Mouse (Mus musculus): ENCODE data around the gene Mpp3.

DNA sequence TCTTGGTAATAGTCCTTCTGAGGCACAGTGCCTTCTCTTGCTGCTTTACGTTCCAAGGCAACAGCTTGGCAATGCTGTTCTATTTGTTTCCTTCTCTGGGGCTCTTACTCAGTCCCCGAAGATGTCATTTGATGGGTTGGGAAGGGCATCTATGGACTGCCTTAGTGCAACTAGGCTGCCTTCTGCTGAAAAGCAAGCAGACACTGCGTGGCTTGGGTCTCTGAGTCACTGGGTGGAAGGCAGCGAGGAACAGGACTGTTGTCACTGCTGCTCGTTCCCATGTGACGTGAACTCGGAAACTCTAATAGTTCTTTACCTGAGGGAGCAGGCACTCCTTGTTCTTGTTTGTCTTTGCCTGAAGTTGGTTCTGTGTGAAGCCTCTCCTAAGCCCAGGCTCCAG lies 32.3 kb downstream of the Mpp3 start:
- no peak for TF ChIP-seq POLR2A (IDR thresholded peaks at IDR 0.05; ENCODE audit: borderline replicate concordance, control insufficient read depth, low read depth, low read length)
- TF ChIP-seq CTCF (IDR thresholded peaks at IDR 0.05; ENCODE audit: control insufficient read depth, insufficient read depth, low read length), result no peak
